Mouse (Mus musculus) thymus, postnatal 4 days (tissue): ENCODE data around the gene Wasf2.

Experiments used
- DNase-seq: peaks from one replicate; pipeline ENCODE4 v3.0.0; 2021

Wasf2 gene

DNA sequence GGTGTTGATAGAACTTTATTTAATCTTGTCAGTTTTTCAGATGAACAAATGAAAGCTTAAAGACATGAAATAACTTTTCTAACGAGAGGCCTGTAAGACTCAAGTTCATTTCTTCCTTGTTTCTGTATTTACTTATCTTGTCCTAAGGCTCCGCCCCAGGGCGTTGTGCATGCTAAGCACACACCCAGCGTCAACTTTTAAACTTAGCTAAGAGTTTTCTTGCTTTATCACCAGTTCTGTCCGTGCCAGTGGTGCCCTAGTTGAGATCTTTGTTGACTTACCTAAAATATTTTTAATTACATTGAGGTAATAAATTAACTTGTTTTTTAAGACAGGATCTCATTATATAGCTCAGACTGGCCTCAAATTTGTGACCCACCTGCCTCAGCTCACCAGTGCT is 48.0 kb downstream of the Wasf2 start:
- no peak for DNase-seq

DNA sequence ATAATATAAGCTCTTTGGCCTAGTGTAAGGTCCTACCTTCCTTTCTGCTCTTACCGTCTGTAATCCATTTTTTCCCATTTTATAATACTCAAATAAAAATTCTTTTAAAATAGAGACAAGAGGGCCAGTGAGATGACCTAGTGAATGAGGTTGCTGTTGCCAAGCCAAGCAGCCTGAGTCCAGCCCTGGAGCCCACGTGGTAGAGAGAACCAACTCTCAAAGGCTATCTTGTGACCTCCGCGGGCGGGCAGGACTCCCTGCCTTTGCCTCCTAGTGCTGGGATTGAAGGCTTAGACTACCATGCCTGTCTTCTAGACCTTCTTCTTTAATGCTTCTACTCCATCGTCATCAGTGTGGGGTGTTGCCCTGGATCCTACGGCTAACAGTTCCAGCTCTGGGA is 49.0 kb downstream of the Wasf2 start:
- no peak for DNase-seq

DNA sequence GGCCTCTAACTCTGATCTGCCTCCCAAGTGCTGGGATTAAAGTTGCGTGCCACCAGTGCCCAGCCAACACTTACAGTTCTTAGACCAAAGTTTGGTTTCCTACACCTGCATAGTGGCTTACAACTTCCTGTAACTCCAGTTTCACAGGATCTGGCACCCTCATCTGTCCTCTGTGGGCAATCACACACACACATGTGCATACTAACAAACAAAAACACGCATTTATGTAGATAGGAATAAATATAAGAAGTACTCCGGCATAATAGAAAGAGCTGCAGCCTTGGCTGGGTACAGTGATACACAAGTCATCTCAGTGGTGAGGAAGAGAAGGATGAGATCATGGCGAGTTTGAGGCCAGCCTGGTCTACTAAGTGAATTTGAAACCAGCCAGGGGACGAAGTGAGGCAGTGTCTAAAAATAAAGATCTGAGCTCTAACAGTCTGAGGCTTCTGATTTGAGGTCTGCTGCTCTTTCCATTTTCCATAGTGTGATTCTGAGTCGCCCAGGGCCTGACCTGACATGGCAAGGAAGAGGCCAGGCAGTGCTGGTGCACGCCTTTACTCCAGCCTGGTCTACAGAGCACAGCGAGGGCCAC is 52.2 kb downstream of the Wasf2 start:
- DNase-seq = no peak

DNA sequence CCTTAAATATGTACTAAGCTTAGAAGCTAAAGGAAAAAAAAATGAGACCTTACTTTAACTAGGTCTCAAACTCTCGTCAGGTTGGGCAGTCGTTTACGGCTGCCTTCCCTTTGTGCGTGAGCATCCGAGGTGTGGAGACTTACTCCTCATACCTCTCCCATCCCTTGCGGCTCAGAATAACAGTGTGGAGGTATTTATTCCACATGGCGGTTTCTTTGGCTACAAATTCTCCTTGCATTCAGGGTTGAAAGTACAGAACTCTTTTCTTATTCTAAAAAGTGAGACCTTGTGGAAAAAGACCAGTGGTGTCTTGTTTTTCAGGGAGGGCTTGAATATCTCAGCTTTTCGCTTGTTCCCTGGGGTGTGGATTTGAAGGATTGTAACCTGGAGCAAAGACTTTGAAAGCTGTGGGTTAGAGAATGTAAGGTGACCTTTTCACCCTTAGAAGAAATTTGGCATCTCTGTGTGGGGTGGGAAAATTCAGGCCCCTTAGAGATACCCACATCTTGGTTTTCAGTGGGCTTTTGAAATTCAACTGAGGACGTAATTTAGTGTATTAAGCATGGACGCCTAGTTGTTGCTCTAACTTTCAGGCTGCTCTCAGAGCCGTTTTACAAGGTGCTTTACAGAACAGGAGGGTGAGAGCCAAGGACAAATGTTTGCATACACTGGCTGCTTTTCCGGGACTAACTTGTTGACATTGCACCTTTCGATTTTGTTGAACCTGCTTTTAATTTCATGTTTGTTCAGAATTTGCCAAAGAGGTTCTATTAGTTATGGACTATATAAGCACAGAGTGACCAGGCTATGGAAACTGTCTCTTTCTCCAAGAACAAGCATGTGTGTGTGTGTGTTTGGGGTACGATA is 54.0 kb downstream of the Wasf2 start:
- DNase-seq = no peak

DNA sequence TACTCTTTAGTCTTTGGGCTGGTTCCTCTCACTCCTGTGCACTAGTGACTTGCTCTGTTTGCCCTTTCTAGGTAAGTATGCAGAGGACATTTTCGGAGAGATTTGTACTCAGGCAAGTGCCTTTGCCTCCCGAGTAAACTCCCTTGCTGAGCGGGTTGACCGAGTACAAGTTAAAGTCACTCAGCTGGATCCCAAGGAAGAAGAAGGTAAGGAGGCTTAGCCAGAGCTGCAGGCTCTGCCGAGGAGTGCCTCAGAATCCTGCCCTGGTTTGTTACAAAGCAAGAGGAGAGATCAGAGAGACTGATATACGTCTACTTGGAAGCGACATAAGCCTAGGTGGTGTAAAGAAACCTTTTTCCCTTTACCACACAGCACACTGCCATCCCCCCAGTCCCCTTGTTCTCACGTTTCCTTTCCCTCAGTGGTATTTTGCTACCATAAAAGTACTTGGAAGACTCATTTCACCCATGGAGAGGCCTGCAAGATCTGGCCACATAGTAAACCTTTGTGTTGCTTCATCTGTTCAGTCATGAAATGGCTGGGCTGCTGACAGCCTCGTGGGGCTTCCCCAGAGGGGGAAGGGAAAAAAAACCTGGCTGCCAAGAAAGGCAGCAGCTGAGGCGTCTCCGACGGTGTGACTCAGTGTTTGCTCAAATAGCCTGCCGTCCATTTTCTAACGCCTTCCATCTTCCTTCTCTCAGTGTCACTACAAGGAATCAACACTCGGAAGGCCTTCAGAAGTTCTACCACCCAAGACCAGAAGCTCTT is 54.8 kb downstream of the Wasf2 start:
- no peak for DNase-seq

DNA sequence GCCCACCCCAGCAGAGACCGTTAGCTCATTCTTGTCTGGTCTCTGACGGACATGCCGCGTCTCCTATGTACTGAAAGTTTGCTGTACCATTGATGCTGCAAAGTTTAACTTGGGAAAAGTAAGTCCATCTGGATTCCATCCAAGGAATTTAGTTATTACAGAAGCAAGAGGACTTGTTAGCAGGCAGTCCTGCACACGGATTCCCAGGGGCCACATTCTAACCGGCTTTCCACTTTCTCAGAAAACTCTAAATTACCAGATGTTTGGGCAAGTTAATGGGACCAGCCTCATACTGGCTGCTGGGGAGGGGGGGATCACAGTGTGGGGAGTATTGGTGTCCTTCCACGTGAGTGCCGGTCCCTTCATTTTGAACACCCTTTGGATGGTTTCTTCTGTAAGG is 55.6 kb downstream of the Wasf2 start:
- no peak for DNase-seq

DNA sequence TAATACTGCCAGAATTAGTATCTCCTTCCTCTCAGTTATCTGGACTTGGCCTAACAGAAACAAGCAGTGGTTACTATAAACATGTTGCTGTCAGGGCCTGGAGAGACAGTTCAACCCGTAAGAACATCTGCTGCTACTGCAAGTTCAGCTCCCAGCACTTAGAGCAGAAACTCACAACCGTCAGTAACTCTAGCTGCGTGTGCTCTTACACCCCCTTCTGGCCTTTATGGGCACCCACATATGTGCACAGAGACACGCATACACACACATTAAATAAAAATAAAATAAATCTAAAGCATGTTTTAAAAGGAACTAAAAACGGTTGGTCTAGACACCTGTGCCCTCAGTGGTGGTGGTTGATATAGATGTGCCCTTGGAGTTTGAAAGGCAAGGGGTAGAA is 56.6 kb downstream of the Wasf2 start:
- no peak for DNase-seq

DNA sequence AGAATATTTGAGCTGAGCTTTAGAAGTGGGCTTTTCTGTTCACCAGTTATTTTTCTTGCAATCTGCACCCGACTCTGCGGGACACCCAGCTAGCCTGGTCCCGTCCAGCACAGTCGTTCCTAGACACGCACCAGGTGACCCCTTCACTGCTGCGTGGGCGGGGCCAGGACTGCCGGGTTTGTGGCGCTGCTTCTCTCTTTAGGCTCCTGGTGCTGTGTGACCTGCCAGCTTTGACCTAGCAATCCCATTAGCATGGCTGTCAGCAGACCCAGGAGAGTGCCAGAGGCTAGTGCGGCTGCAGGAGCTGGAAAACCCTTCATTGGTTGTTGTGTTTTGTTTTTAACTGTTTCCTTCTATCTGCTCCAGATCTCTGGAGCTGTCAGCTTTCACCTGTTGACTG is 59.1 kb downstream of the Wasf2 start:
- DNase-seq = no peak

DNA sequence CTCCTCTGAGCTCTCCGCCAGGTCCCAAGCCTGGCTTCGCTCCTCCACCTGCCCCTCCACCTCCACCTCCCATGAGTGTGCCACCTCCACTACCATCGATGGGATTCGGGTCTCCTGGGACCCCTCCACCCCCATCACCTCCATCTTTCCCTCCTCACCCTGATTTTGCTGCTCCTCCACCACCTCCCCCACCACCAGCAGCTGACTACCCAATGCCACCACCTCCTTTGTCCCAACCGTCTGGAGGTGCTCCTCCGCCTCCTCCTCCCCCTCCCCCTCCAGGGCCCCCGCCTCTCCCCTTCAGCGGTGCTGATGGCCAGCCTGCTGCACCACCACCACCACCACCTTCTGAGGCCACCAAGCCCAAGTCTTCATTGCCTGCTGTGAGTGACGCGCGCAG is 64.2 kb downstream of the Wasf2 start:
- DNase-seq = no peak

DNA sequence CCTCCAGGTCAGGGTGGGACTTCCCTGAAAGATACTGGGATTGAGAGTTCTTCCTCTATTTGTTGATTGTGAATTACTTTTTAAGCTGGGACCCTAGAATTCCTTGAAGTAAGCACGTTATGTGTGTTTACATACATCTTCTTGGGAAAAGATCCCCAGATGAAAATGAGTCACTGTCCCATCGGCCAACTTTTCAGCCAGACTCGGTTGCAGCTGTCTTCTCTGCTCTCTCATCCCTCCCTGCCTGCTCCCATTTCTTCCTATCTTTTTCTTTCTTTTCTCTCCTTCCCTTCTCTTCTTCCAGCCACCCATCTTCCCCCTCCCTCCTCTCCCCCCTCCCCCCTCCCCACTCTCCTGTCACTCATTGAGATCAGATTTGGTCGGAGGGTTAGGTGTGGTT is 64.7 kb downstream of the Wasf2 start:
- DNase-seq = no peak

DNA sequence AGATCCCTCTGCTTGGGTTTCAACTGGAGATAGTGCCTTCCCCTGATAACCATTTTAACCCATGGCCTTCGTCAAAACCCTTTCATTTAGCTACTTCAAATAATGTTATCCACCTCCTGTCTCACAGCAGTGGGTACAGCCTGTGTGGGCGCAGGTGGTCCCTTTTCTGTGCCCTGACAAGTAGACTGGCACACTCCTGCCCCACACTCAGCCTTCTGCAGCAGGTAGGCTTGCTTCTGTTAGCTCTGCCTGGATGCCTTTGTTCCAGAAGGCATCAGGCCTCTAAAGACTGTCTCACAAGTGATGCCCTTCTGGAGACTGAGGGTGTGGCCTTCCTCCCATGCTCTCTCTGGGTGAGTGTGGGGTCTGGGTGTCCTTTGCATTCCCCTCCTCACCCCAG is 65.8 kb downstream of the Wasf2 start:
- DNase-seq = no peak

DNA sequence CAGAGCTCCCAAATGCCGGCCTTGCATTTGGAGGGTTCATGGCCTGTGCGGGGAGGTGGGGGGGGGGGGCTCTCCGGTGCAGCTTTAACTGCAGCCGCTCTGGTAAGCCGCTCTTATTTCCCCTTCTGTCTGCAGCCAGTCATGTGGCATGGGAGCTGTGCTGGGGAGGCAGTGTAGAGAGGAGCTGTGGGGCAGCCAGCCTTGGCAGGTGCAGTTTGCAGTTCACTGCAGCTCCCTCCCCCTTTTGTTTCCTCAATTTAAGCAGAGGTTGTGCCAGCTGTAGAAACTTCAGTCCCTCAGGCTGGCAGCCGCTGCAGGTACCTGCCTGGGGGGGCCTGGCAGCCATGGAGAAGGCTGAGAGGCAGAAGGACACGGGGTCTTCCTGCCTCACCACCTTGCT is 66.5 kb downstream of the Wasf2 start:
- peak; percentile 74 for DNase-seq

DNA sequence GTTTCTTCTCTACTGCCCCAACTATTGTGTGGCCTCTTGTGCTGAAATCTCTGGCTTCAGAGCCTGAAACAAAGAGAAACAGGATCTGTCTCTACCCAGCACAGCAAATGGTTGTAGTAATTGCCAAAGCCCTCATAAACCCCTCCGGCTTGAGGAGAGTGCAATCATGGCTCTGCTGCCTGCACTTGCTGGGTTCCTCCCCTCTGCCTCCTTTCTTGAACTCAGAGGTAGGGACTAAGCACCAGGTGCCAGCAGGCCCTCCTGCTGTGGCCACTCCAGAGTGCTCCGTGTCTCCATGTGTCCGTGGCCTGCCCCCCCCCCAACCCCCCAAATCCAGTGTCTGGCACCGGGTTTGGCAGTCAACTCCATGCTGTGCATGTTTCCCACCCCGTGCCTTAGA is 67.0 kb downstream of the Wasf2 start:
- no peak for DNase-seq

DNA sequence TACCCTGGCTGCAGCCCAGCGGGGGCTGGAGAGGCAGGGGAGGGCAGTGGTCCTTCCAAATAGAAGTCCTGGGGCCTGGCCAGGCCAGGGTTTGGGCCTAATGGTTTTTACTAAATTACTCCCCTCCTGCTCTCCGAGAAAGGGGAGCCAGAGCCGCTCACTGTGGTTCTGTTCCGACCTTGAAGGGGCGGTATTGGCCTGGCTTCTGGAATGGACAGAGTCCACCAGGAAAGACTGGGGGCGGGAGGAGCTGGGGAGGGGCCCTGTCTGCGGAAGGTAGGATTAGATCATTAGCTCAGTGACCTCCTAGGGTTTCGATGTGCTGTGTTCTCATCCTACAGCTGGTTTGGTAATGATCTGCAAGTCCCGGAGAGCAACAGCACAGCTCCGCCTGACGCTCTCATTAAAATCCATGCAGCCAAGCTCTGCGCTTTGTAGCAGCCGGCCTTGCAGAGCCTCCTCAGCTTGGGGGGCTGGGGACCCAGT is 67.5 kb downstream of the Wasf2 start:
- DNase-seq = no peak

DNA sequence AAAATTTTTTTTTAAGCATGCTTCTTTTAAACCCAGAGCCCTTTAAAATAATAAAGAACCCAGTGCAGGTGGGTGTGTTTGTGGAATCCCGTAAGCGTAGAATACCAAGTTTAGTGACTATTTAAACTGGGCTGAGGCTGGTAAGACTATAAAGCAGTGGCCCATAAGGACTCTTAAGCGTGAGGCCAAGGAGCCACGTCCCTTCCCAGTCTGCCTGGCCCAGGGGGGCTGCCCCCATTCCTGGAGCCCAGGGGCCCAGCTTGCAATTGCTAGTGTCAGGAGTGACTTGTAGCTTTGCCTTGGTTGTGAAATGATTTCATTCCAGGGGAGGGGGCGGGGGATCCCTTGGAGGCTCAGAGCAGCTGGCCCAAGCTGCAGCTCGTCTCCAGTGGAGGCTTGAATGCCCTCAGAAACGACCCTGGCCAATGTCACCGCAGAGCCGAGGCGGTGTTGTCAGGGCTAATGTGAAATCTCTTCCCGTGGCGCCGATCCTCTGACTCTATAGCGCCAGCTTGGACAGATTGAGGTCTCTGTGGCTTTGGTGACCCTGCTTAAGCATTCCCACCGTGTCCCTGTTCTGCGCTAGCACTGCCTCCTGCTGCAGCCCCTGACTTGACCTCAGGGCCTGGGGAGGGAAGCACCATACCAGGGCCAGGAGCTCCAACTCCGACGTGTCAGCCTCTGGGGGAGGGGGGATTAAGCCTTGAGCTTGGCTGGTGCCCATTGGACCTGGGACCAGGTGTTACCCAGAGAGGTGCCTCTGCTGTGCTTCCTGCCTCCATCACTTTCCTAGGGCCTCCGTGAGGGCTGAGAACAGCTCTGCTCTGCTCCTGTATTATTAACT is 68.3 kb downstream of the Wasf2 start:
- DNase-seq = no peak

DNA sequence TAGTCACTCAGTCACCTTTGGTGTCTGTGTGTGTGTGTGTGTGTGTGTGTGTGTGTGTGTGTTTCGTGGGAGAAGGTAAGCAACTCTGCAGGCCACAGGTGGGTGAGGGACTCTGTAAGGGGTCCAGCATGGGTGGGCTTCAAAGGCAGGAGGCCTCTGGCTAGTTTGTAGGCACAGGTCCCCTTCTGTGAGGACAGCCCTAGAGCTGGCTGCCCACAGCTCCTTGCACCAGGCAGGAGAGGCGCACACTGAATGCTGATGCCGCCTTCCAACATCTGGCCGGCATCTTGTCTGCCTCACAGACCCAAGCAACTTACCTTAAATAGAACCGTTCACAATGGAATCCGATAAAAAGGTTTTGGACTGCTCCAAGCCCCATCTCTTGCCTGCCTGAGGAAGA is 69.4 kb downstream of the Wasf2 start:
- no peak for DNase-seq

DNA sequence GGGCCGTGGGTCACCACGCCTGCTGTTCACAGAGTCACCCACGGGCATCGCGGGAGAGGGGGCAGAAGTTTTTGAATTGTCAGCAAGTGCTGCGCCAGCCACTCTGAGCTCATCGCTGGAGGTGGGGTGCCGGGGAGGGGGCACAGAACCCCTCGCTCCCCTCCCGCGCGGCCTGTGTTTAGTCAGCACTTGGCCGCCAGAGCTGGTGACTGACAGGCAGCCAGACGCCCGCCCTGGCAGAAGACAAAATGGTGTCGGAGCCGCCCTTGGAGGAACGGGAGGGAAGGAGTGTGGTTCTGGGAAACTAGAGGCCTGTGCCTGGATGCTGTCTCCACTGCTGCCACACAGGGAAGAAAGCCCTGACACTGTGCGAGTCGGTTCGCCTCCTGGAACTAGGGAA is 70.0 kb downstream of the Wasf2 start:
- no peak for DNase-seq

DNA sequence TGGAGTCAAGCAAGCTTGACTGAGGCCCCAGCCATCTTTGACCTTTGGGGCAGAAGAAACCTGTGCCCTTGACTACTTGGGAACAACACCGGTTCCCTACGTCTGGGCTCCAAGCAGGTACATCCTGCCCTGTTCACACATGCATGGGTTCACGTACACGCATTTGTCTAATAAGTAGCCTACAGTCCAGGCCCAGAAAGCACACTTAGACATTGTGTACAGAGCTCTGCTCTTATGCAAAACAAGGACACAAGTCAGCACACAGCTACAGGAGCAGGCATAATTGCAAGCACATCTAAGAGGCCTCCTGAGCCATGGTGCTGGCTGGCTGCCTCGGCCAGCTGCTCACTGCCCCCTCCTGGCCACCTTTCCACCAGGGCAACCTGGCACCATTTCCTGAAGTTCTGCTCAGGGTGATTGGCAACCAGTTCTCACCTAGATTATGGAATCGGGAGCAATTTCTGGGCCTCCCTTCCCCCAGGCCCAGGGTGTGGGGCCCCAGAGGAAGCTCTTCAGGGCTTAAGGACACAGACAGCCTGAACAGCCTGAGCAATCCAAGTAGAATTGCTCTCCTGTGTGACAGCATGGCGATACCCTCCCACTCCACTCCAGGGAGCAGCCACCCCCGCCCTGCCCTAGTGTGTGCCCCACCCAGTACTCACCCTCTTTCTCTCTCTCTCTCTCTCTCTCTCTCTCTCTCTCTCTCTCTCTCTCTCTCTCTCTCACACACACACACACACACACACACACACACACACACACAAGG is 70.9 kb downstream of the Wasf2 start:
- peak; percentile 83 for DNase-seq

DNA sequence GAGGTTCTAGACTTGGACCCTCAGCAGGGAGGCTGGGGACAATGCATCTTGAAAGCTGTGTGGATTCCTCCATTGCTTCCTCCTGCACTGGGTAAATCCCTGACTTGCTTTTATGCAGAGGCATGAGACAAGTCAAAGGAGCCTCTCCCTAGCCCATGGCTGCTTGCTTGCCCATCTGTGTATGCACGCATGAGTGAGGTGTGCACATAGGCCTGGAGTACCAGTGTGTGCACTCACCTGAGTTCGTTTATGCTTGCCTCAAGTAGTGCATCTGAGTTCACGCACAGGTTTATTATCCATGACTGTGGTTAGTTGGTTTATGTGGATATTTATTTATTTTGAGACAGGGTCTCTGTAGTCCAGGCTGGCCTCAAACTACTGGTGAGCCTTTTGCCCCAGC is 71.9 kb downstream of the Wasf2 start:
- DNase-seq = no peak

DNA sequence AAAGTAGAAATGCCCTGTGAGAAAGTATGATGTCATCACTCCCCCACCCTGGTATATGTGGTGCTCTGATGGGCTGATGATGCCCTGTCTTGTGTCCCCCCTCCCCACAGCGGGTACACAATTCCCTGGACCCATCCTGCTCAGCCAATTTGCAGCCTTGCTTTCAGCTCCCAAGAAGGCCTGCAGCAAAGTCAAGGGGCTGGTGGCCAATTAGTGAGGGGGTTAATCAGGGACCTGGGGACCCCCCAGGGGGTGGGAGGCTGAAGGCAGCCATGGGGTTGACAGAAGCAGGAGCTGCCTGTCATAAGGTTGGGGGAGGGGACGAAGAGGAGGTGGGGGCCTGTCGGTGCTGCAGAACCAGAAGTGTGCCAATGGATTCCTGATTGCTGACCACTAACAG is 73.3 kb downstream of the Wasf2 start:
- no peak for DNase-seq

DNA sequence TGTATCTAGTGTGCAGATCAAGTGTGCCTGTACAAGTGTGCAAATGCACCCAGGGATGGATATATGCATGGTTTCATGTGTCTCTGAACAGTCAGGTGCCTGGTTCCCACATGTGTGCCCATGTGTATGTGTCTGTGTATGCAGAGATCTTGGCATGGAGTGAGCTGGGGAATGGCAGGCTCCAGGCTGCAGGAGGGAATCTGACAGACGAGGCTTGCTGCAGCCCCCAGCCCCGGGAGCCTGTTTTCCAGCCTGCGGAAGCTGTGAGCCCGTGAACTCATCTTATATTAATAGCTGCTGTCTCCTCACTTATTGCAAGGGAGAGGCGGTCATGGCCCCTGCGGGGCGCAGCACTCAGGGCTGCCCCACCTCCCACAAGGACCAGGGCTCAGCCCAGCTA is 74.1 kb downstream of the Wasf2 start:
- DNase-seq = no peak

DNA sequence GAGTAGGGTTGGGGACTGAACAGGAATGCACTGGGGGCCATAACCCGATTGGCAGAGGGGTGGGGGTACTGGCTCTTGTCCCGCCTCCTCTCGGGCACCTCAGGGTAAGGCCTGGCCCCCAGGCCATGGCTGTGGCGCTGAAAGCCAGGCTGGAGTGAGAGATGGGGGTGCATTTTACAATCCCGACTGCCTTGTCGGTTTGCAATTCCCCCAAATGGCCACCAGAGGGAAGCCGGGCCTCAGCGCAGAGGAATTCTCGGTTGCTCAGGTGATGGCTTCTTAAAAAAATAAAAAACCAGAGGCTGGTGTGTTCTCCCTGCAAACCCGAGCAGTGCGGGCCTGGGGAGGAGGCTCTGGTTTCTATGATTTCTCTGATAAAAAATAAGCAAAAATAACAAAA is 79.1 kb downstream of the Wasf2 start:
- peak; percentile 71 for DNase-seq
